Mouse (Mus musculus): ENCODE measurements around the gene Pdxk. TPM values are rescaled to one million over a fixed set of nuclear protein-coding genes. Genes with fewer than 3 reads are reported as not detected.
"Not testable (repeated sequence)": the region's sequence is repeated elsewhere in the genome, so short reads cannot be mapped to it uniquely, and the experiment has no call there.

The Pdxk gene
- 1 to 10 TPM; 7.6 to 7.7 TPM for total RNA-seq (2021)
- long read RNA-seq, experiment 1, full-length matches to known transcripts, result 5 of 17 reads
- long read RNA-seq, experiment 1, partial matches to known transcripts, result 0 of 17 reads
- long read RNA-seq, experiment 1, other reads (novel, unspliced or antisense), result 12 of 17 reads
- long read RNA-seq, experiment 2, full-length matches to known transcripts, result 2 of 7 reads
- long read RNA-seq, experiment 2, partial matches to known transcripts, result 0 of 7 reads
- long read RNA-seq, experiment 2, other reads (novel, unspliced or antisense), result 5 of 7 reads

GRCm38 (mm10) chr10:78464792-78465207, at the start of gene Pdxk:
TSS of gene Pdxk (minus strand) at chr10:78464975.
- DNase-seq, result peak; percentile 98

- DNase-seq, result no peak
These were observed 38.4 kb upstream of the Pdxk start for GRCm38 (mm10) chr10:78502986-78503733.

GRCm38 (mm10) chr10:78487431-78488086, 22.8 kb upstream of the Pdxk start:
- DNase-seq, result peak; percentile 65

- DNase-seq, result no peak
These were observed 22.1 kb upstream of the Pdxk start for GRCm38 (mm10) chr10:78486871-78487270.

- DNase-seq, result not testable (repeated sequence)
These were observed 20.6 kb upstream of the Pdxk start for GRCm38 (mm10) chr10:78485369-78485768.

- DNase-seq, result peak; percentile 39
These were observed 17.2 kb upstream of the Pdxk start for GRCm38 (mm10) chr10:78481928-78482499.

- no peak for DNase-seq
These were observed 16.5 kb upstream of the Pdxk start for GRCm38 (mm10) chr10:78480954-78481927.

- no peak for DNase-seq
These were observed 12.0 kb upstream of the Pdxk start for GRCm38 (mm10) chr10:78476821-78477220.

- no peak for DNase-seq
These were observed 10.0 kb upstream of the Pdxk start for GRCm38 (mm10) chr10:78474759-78475158.

- DNase-seq, result no peak
These were observed 8.7 kb upstream of the Pdxk start for GRCm38 (mm10) chr10:78473434-78473833.

- DNase-seq, result no peak
These were observed 7.3 kb upstream of the Pdxk start for GRCm38 (mm10) chr10:78472046-78472445.

- DNase-seq, result no peak
These were observed 6.0 kb upstream of the Pdxk start for GRCm38 (mm10) chr10:78470582-78471313.

GRCm38 (mm10) chr10:78467761-78468310, 3.1 kb upstream of the Pdxk start:
- DNase-seq, result peak; percentile 48

- no peak for DNase-seq
These were observed 1.9 kb upstream of the Pdxk start for GRCm38 (mm10) chr10:78466647-78467046.

- no peak for DNase-seq
These were observed 697 bp upstream of the Pdxk start for GRCm38 (mm10) chr10:78465472-78465871.

- DNase-seq, result no peak
These were observed 479 bp downstream of the Pdxk start for GRCm38 (mm10) chr10:78464201-78464791.

GRCm38 (mm10) chr10:78463769-78464167, 1.0 kb downstream of the Pdxk start:
- no peak for DNase-seq

- no peak for DNase-seq
These were observed 1.6 kb downstream of the Pdxk start for GRCm38 (mm10) chr10:78462945-78463768.

GRCm38 (mm10) chr10:78461767-78462166, 3.0 kb downstream of the Pdxk start:
- DNase-seq, result no peak

Measured in gastrocnemius, postnatal 25 days (tissue).